Comparison of ENCODE assay signal across 12 mouse cellular contexts in the genomic region with DNA sequence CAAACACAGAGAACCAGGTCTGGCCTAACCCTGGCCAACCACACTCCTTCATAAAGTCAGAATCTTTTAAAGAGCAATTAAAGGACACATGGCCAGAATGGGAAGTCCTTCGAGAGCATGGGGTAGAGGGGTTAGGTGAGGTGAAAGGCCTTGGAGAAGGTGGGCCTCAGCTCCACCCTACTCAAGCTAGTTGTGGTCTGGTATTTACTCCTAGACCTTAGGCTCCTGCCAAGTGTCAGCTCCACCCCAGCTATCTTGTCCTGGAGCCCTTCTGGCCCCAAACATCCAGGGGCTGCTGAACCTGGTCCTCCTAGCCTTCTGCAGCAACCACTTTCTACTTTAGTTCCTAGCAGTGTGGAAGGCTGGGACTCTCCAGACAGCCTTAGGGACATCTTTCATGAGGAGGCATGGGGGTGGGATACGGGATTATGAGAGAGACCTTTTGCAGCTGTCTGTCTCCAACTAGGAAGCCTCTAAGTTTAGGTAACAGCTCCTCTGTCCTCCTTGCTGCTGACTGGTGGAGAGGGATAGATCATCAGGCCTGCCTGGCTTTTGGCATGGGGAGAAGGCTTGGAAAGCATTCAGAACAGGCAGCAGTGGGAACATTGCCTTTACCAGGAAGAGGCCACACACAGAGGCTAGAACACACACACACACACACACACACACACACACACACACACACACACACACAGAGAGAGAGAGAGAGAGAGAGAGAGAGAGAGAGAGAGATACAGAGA.
DNase-seq lines count a peak whose midpoint lies in the region; ATAC-seq and TF ChIP-seq lines count a peak whose summit lies in the region.
"Had no signal": no experiment of that assay in that cellular context is flagged by ENCODE, and none has a peak within 500 bp of the region (broad histone marks: within the 10 kb centered on the region; RNA-seq: fewer than 3 reads in every experiment).

No protein-coding gene starts in this region.

- H3K36me3 ChIP-seq in heart, postnatal 0 days (replicated peaks; ENCODE audit: control insufficient read depth, insufficient read depth, low read length): no peaks in the 10 kb centered on the region
- no peaks in the 10 kb centered on the region for H3K36me3 ChIP-seq in heart, embryonic 10.5 days
- H3K36me3 ChIP-seq in midbrain, embryonic 10.5 days: no peaks in the 10 kb centered on the region
- no peaks in the 10 kb centered on the region for H3K36me3 ChIP-seq in midbrain, embryonic 15.5 days (replicated peaks)
- no peaks in the 10 kb centered on the region for H3K36me3 ChIP-seq in lung, postnatal 0 days (ENCODE audit: insufficient read depth, low read length)
- H3K36me3 ChIP-seq: midbrain, embryonic 12.5 days; neural tube, embryonic 15.5 days had no signal

- no peak overlapping the region for H3K27ac ChIP-seq in heart, postnatal 0 days (ENCODE audit: low read depth)
- no peak overlapping the region for H3K27ac ChIP-seq in heart, embryonic 10.5 days
- peak overlapping the region; percentile 63 for H3K27ac ChIP-seq in midbrain, embryonic 10.5 days (replicated peaks)
- no peak overlapping the region for H3K27ac ChIP-seq in midbrain, embryonic 15.5 days
- H3K27ac ChIP-seq in lung, postnatal 0 days (ENCODE audit: low read length): peak overlapping the region; percentile 33; the same call in 1 of the 2 replicates
- H3K27ac ChIP-seq: midbrain, embryonic 12.5 days; neural tube, embryonic 15.5 days had no signal

- H3K27me3 ChIP-seq in heart, postnatal 0 days (ENCODE audit: control insufficient read depth, insufficient read depth, low read length): no peaks in the 10 kb centered on the region
- H3K27me3 ChIP-seq in heart, embryonic 10.5 days (ENCODE audit: insufficient read depth, poor library complexity, severe bottlenecking): no peaks in the 10 kb centered on the region; the same call in 1 of the 2 replicates
- H3K27me3 ChIP-seq in midbrain, embryonic 10.5 days (ENCODE audit: low read depth, poor library complexity, severe bottlenecking): peaks cover 24% of the 10 kb centered on the region; the same call in 1 of the 2 replicates
- H3K27me3 ChIP-seq in midbrain, embryonic 15.5 days (replicated peaks): no peaks in the 10 kb centered on the region
- H3K27me3 ChIP-seq in lung, postnatal 0 days (replicated peaks; ENCODE audit: insufficient read depth, low read length): no peaks in the 10 kb centered on the region
- H3K27me3 ChIP-seq: neural tube, embryonic 15.5 days; Patski had no signal

- WGBS in heart, postnatal 0 days: 65% methylated on average over 2 of the region's 2 CpGs
- 44% methylated on average over 2 of the region's 2 CpGs for WGBS in heart, embryonic 10.5 days
- WGBS in midbrain, embryonic 10.5 days: 72% methylated on average over 2 of the region's 2 CpGs
- WGBS in midbrain, embryonic 15.5 days: 74% methylated on average over 2 of the region's 2 CpGs
- 53% methylated on average over 2 of the region's 2 CpGs for WGBS in lung, postnatal 0 days

- no peak overlapping the region for H3K4me3 ChIP-seq in heart, postnatal 0 days (ENCODE audit: low read depth, low read length)
- H3K4me3 ChIP-seq in heart, embryonic 10.5 days: no peak overlapping the region
- H3K4me3 ChIP-seq in midbrain, embryonic 10.5 days: no peak overlapping the region
- H3K4me3 ChIP-seq in midbrain, embryonic 15.5 days: no peak overlapping the region
- H3K4me3 ChIP-seq in lung, postnatal 0 days (ENCODE audit: low read depth, low read length): no peak overlapping the region
- H3K4me3 ChIP-seq: midbrain, embryonic 12.5 days; neural tube, embryonic 15.5 days had no signal

- H3K9ac ChIP-seq in heart, postnatal 0 days (replicated peaks; ENCODE audit: low read depth, low read length): no peak overlapping the region
- H3K9ac ChIP-seq in midbrain, embryonic 15.5 days: no peak overlapping the region
- no peak overlapping the region for H3K9ac ChIP-seq in lung, postnatal 0 days (replicated peaks; ENCODE audit: low read depth)
- H3K9ac ChIP-seq: midbrain, embryonic 12.5 days; neural tube, embryonic 15.5 days had no signal

- H3K9me3 ChIP-seq in heart, postnatal 0 days (replicated peaks; ENCODE audit: control insufficient read depth, low read length): no peaks in the 10 kb centered on the region
- H3K9me3 ChIP-seq in heart, embryonic 10.5 days: no peaks in the 10 kb centered on the region
- H3K9me3 ChIP-seq in midbrain, embryonic 10.5 days (replicated peaks): no peaks in the 10 kb centered on the region
- no peaks in the 10 kb centered on the region for H3K9me3 ChIP-seq in midbrain, embryonic 15.5 days
- H3K9me3 ChIP-seq in lung, postnatal 0 days (ENCODE audit: low read length): no peaks in the 10 kb centered on the region
- H3K9me3 ChIP-seq: midbrain, embryonic 12.5 days; neural tube, embryonic 15.5 days had no signal

- no peak for TF ChIP-seq CTCF in heart, postnatal 0 days (IDR thresholded peaks at IDR 0.05; ENCODE audit: low read depth)
- no peak for TF ChIP-seq CTCF in lung, postnatal 0 days (IDR thresholded peaks at IDR 0.05)

- peaks cover 13% of the 10 kb centered on the region; the same call in 1 of the 2 replicates for H3K4me1 ChIP-seq in heart, postnatal 0 days (ENCODE audit: control insufficient read depth, insufficient read depth)
- H3K4me1 ChIP-seq in heart, embryonic 10.5 days: peaks cover 16% of the 10 kb centered on the region
- H3K4me1 ChIP-seq in midbrain, embryonic 10.5 days: peaks cover 54% of the 10 kb centered on the region
- no peaks in the 10 kb centered on the region for H3K4me1 ChIP-seq in midbrain, embryonic 15.5 days
- peaks cover 24% of the 10 kb centered on the region; the same call in 1 of the 2 replicates for H3K4me1 ChIP-seq in lung, postnatal 0 days (ENCODE audit: insufficient read depth, low read depth, low read length)

- no peak overlapping the region for H3K4me2 ChIP-seq in heart, postnatal 0 days (ENCODE audit: low read depth, low read length)
- no peak overlapping the region for H3K4me2 ChIP-seq in midbrain, embryonic 15.5 days
- H3K4me2 ChIP-seq in lung, postnatal 0 days (replicated peaks; ENCODE audit: low read depth, low read length): no peak overlapping the region
- H3K4me2 ChIP-seq: midbrain, embryonic 12.5 days; neural tube, embryonic 15.5 days had no signal

- TF ChIP-seq EP300 in heart, postnatal 0 days (IDR thresholded peaks at IDR 0.05; ENCODE audit: low read depth): no peak
- no peak for TF ChIP-seq EP300 in lung, postnatal 0 days (IDR thresholded peaks at IDR 0.05)

- peak; percentile 30; the same call in 1 of the 2 replicates for ATAC-seq in heart, postnatal 0 days (ENCODE audit: insufficient read depth, low read depth)
- ATAC-seq in midbrain, embryonic 15.5 days (replicated peaks): no peak
- ATAC-seq in lung, postnatal 0 days: peak; percentile 30; the same call in 1 of the 2 replicates
- ATAC-seq: Patski had no signal

- DNase-seq in heart, postnatal 0 days (ENCODE audit: low spot score): no peak
- no peak for DNase-seq in heart, embryonic 10.5 days (ENCODE audit: low spot score)
- no peak for DNase-seq in midbrain, embryonic 10.5 days (ENCODE audit: low spot score)
- DNase-seq in lung, postnatal 0 days (ENCODE audit: low spot score): peak; percentile 57
- peak; percentile 31 for DNase-seq in testis, postnatal 14 days (ENCODE audit: low spot score)
- no peak for DNase-seq in thymus, postnatal 36 days
- DNase-seq in urinary bladder, adult 2 months (ENCODE audit: low spot score): no peak
- DNase-seq: cerebellum, postnatal 36 days had no signal

Comparison
In these comparisons a context has a peak if more than half of its experiments do, and no peak if none do; other contexts are left out.
1. H3K27ac ChIP-seq: peak in midbrain, embryonic 10.5 days (single experiment) and lung, postnatal 0 days (single experiment); none in heart, postnatal 0 days (single experiment), heart, embryonic 10.5 days (single experiment) and midbrain, embryonic 15.5 days (single experiment).
2. DNase-seq: peak in lung, postnatal 0 days (single experiment) and testis, postnatal 14 days (single experiment); none in heart, postnatal 0 days (single experiment), heart, embryonic 10.5 days (single experiment), midbrain, embryonic 10.5 days (single experiment), thymus, postnatal 36 days (0 of 2) and urinary bladder, adult 2 months (single experiment).